Mouse (Mus musculus) adrenal gland, postnatal 36 days (tissue): ENCODE data around the gene Abl2. TPM values are rescaled to one million over a fixed set of nuclear protein-coding genes. Genes with fewer than 3 reads are reported as not detected.

Experiments
- DNase-seq, 2 experiments: peaks; one replicate each; pipeline ENCODE4 v3.0.0; 2021; ENCODE audit warnings: mixed read lengths in 1 of 2
- total RNA-seq, 2 experiments: library from RNA; stranded (reverse); gene quantifications; 2 replicates each; pipeline ENCODE4 v1.2.3; 2021

Gene Abl2
- total RNA-seq, 2 experiments from 2014 or later, result 21.5 to 27.2 TPM

DNA sequence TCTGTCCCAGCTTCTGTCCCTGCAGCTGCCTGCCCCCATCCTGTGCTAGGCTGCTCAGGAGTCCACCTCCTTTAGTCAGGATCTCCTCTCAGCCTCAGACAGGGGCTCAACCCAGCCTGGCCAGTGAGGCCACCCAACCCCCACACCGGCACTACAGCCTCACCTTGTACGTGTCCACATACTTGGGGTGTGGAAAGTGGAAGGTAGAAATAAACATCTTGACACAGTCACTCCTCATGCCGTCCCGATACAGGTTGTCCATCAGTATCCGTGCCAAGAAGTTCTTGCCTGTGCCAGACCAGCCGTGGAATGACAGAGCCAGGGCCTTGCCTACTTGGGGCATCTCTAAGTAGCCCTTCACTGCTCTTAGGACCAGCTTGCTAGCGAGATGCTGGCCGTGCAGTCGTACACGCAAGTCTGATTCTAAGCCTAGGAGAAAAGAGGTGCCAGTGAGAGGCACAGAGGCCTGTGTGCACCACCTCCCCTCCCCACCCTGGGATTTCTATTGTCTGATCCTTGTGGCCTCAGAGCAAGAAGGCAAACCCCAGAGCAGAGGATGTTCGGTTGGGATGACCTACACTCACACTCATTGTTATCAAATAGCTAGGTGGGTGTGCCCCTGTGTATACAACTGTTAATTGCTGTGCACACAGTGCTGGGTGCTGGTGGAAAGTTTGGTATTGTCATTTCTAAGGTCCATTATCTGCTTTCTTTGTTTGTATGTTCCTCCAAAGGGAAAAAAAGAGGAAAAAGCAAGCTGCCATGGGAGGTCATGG, 110.8 kb downstream of the Abl2 start:
- DNase-seq, result no peak

DNA sequence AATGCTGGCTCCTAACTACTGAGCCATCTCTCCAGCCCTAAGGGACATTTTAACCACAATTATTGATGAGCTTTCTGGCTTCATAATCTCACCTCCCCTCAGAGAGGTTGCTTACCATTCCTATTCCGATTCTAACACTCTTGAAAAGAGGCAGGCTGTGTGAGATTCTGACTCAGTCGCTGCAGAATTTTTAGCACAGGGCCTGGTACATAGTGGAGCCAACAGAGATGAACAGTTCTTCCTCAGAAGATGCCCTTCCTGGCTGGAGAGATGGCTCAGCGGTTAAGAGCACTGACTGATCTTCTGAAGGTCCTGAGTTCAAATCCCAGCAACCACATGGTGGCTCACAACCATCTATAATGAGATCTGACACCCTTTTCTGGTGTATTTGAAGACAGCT, 113.3 kb downstream of the Abl2 start:
- no peak for DNase-seq

GRCm38 (mm10) chr1:156672720-156673475, 114.3 kb downstream of the Abl2 start:
- DNase-seq, result peak in 1 of 2 experiments; percentile 39

DNA sequence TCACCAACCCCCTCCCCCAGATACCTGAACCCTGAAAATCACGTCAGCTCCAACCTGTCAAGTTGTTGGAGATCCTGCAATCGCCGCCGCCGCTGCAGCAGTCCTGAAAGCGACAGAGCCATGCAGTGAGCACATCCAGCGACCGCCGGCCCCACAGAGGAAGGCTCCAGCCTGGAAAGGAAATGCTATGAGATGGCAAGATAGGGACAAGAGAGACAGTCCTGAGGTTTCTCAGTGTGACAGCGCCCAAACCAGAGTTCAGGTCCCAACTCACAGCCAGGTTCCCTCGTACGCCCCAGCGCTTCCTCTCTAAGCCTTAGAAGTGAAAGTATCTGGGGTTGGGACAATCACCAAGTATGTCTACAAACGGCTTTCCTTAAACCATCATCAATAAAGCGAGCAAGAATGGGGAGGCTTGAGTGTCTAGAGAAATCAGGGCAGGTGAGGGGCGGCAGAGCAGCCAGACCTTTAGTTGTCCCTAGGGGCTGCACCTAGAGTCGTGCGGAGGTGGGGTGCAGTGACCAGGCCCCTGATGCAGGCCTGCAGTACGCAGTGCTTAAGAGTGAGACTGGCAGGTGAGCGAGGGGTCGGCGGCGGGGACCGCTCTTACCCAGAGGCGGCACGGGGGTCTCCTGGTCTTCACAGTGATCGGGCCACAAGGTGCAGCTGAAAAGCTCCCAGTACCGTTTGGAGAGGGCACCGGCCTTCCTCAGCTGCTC, 115.0 kb downstream of the Abl2 start:
- DNase-seq, result peak; percentile 47 to 58

GRCm38 (mm10) chr1:156674195-156675000, 115.8 kb downstream of the Abl2 start, which contains the start of gene Tor3a:
Tor3a (minus strand) TSS chr1:156674356.
- DNase-seq, result peak; percentile 93 to 94

GRCm38 (mm10) chr1:156676171-156676570, 117.6 kb downstream of the Abl2 start:
- DNase-seq, result peak; percentile 69 to 74

- DNase-seq, result no peak
Observed at GRCm38 (mm10) chr1:156676596-156676995, 118.0 kb downstream of the Abl2 start.

GRCm38 (mm10) chr1:156677230-156677629, 118.6 kb downstream of the Abl2 start:
- DNase-seq, result no peak

GRCm38 (mm10) chr1:156679599-156679998, 121.0 kb downstream of the Abl2 start:
- DNase-seq, result no peak

- DNase-seq, result no peak
Observed at GRCm38 (mm10) chr1:156686025-156686661, 127.6 kb downstream of the Abl2 start.

Other genes starting within 250 kb of the Abl2 start
- not detected for gene Nphs2, start 248.1 kb upstream of the Abl2 start, total RNA-seq
- gene Gm2000, start 192.7 kb upstream of the Abl2 start, total RNA-seq, result 100 to 1,000 TPM; 616 to 634 TPM
- 1 to 10 TPM; 1.1 to 3.9 TPM for gene Axdnd1, start 137.6 kb upstream of the Abl2 start, total RNA-seq
- gene Soat1, start 84.5 kb upstream of the Abl2 start, total RNA-seq, result 1,000 to 10,000 TPM; 1,034 to 1,489 TPM
- gene Gm10031, start 34.8 kb upstream of the Abl2 start, total RNA-seq, result 10 to 100 TPM; 39.7 to 40.3 TPM
- 10 to 100 TPM; 17.9 to 20.5 TPM for gene Tor3a, start 115.6 kb downstream of the Abl2 start, total RNA-seq
- 10 to 100 TPM; 47.9 to 58.3 TPM for gene Fam20b, start 160.3 kb downstream of the Abl2 start, total RNA-seq